Mouse (Mus musculus): ENCODE measurements around the gene Golt1a.

DNA sequence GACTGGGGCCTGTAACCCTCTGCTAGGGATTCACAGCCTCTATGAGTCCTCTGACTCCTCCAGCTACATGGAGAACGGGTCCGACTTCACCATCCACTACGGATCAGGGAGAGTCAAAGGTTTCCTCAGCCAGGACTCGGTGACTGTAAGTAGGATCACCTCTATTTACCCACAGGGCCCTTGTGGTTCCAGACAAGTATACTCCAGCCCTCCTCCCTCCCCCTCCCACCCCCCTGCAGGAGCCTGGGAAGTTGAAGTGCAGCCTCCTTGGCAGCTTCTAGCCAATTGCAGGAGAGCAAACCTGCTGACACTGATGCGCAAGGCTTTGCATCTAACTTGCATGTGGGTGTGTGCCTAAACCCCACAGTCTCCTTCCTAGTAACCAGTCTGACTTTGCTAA, 45.9 kb downstream of the Golt1a start:
- no peak for TF ChIP-seq POLR2A (IDR thresholded peaks at IDR 0.05; ENCODE audit: low read depth, low read length)
- no peak for TF ChIP-seq CTCF (IDR thresholded peaks at IDR 0.05; ENCODE audit: extremely low read depth, insufficient read depth, insufficient read length, insufficient replicate concordance)
